Mouse (Mus musculus) layer of hippocampus, postnatal 10 days (tissue): Measurements from ENCODE around the gene Eml1. TPM values are rescaled to one million over a fixed set of nuclear protein-coding genes. Genes with fewer than 3 reads are reported as not detected.
"Not testable (repeated sequence)": the region's sequence is repeated elsewhere in the genome, so short reads cannot be mapped to it uniquely, and the experiment has no call there.

Experiments
- DNase-seq, 2 experiments: peaks; one replicate each; pipeline ENCODE4 v3.0.0; 2021; ENCODE audit warnings: low spot score in 2 of 2
- total RNA-seq, 2 experiments: library from RNA; stranded (reverse); gene quantifications; 2 replicates each; pipeline ENCODE4 v1.2.3; 2021

Gene Eml1
- total RNA-seq, 2 experiments from 2014 or later = 43.5 to 51.0 TPM

DNA sequence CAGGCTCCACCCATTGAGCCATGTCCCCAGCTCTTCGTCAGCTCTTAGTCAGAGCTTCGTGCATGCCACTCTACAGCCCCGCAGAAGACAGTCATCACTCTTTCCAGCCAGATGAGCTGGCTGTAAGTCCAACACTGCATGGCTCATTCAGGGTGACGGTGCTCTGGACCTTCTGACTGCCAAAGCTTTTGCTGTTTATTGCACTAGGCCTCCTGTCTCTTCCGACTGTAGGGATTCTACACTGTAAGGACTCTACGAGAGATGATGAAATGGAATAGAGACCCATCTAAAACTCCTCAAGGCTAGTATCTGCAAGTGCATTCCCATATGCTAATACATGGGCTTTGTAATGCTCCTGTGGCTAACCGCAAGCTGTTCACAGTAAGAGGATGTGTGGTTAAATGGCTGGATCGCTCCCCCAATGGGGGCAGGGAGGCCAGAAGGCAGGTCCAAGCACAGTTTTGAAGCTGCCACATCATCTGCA, 82.8 kb downstream of the Eml1 start:
- DNase-seq = no peak

DNA sequence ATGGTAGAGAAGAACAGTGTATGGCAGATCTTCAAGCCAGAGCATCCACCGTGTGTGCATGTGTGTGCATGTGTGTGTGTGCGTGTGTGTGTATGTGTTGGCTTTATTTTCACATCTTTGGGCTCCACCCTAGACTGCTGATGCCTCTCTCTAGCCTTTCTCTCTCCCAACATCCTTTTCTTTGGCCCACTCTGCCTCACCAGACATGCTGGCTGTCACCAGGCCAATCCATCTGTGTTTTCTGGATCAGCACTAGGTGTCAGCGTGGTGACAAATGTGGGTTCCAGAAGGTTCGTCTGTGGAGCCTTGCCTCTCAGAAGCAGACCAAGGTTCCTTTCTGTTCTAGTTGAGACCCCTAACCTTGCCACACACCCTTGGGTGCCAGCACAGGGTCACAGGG, 84.2 kb downstream of the Eml1 start:
- peak; percentile 68 to 72 for DNase-seq

DNA sequence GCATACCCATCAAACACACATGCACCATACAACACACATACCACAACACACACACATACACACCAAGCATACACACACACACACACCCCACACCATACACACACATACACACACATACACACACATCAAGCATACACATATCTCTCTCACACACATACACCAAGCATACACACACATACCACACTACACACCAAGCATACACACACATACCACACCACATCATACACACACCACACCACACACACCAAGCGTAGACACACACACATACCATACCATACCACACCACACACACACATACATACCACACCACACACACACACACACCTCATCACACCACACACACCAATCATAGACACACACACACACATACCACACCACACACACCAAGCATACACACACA, 102.1 kb downstream of the Eml1 start:
- no peak for DNase-seq

DNA sequence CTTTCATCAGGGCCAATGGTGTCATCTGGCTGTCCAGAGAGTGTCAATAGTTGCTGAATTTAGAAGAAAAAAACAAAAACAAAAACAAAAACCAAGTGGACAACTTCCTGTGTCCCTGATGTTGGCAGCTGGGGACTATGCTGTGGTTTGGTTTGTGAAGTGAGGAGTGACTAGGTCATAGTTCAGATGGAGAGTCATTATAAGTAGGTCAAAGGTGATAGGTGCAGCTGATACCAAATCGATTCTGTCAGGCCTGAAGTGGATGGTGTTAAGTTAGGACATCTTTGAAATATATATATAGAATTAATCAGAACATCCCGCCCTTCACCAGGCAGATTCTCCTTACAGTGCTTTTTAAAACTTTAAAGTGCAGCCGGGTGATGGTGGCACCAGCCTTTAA, 103.7 kb downstream of the Eml1 start:
- no peak for DNase-seq

DNA sequence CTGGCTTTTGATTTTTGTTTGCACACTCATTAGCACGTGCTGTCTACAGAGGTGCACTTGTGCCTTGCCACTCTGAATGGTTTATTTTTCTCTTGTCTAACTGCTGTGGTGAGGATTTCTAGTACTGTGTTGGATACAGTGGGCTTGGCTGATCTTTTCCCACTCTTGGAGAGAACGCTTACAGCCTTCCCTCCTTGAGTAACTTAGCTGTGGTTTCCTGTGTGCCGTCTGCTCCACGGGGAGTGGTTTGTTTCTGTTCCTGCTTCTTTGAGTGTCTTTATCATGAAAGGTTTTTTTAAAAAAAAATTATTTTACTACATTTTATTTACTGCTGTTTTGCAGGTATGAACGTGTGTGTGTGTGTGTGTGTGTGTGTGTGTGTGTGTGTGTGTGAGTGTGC, 108.0 kb downstream of the Eml1 start:
- DNase-seq = no peak

DNA sequence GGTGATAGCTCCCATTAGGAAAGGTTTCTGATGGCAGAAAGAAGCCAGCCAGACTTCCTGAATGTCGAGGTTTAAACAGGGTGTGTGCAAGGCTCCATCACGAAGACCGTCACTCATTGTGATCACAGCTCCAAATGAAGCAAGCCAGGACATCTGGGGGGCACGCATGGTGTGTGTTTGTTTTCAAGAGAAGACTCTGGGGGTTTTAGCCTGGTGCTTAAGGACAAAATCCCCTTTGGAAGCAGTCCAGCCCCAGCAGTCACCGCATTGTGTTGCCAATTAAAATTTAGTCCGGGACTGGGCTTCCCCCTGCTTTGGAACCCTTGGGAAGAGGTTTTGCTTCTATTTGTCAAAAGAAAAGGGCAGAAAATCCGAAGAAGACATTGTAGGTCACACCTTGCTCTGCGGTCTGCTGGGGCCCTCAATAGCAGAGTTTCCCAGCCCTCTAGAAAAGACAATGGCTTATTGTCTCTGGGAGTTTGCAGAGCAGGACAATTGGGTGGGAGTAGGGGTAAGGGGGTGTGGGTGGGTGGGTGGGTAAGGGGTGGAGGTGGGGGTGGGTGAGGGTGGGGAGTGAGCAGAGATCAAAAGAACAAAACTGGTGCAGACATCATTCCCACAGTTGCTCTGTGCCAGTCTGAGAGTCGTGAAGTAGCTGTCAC, 110.1 kb downstream of the Eml1 start:
- no peak for DNase-seq

DNA sequence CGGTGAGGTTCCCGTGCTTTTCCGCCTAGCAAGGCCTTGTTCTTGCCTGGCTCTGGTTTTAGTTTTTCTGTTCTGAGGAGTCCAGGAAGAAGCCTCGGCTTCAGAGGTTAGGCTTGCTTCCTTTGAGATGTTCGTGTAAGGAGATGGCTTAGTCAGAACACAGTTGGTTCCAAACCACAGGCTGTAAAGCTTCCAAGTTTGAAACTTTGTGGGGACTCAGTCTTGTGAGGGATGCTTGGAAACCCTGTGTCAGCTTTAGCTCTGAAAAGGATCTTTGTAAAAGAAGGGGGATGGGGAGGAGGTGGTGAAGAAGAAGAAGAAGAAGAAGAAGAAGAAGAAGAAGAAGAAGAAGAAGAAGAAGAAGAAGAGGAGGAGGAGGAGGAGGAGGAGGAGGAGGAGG, 118.3 kb downstream of the Eml1 start:
- DNase-seq = no peak

DNA sequence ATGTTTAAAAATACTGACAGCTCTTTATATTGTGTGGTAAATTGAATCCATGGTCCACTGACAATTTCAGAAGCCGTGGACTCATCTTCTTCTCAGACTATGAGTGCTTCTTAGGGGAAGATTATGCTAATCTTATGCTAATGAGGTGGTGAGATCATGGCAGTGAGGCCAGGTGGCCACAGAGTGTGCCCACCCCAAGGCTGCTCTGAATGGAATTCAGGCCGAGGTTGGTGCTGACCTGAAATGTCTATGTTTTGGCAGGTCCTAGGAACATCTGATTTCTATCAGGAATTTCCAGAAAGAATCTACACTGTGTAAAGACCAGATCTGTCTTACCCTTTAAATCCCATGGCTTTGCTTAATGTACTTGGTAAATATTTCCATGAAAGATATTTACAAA, 119.0 kb downstream of the Eml1 start:
- no peak for DNase-seq

DNA sequence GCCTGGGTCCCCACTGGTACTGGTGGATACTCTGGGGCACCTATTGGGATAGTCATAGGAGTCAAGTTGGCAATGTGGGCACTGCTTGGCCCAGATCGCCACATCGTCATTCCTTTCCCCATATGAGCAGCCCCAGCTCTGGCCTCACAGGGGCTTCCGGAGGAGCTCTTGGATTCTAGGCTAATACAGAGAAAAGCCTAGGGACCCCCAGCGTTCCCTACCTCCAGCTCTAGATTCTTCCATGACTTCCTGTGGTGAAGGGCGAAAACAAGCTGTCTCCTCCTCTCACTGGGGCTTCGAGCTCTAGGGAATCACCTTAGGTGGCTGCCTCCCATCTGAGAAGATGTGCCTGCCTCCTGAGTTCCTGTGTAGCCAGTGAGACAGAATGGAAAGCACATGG, 119.6 kb downstream of the Eml1 start:
- DNase-seq = no peak

DNA sequence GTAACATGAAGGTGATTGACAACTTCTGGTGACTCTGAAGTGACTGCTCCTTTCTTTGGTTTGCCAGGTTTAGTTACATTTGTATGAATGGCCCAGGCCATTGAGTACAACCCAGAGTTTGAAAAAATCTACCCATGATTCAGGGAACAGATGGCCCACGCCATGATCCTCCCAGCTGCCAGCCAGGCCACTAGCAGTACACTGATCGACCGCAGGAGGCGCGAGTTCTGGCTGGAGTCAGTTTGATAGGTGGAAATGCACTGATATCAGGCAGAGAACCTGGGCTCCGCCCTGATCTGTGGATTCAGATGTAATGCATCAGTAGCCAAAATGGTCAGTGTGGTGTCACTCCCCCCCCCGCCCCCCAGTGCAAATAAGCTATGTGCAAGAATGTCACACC, 120.2 kb downstream of the Eml1 start:
- DNase-seq = no peak

DNA sequence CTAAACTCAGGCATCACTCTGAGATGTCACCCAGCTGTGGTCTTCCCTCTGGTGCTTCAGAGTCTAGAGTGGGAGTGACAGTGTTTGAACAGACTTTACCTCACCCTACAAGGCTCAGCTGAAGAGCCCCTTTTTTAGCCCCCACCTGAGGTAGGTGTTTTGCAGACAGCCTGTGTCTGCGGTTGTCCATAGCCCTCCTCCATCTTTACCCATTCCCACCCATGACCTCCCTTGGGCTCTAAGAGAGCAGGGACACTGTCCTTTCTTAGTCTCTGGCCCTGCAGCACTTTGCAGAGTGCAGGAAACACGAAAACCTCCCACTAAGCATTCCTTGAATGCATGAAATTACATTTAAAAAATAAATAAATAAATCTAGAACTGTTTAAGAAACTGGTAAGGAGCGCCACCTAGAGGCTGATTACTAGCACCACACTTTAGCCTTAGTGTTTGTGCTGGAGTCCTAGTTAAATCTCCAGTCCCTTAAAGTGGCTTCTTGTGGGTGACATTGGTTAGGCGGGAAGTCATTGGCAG, 123.3 kb downstream of the Eml1 start:
- peak; percentile 48 to 63 for DNase-seq

DNA sequence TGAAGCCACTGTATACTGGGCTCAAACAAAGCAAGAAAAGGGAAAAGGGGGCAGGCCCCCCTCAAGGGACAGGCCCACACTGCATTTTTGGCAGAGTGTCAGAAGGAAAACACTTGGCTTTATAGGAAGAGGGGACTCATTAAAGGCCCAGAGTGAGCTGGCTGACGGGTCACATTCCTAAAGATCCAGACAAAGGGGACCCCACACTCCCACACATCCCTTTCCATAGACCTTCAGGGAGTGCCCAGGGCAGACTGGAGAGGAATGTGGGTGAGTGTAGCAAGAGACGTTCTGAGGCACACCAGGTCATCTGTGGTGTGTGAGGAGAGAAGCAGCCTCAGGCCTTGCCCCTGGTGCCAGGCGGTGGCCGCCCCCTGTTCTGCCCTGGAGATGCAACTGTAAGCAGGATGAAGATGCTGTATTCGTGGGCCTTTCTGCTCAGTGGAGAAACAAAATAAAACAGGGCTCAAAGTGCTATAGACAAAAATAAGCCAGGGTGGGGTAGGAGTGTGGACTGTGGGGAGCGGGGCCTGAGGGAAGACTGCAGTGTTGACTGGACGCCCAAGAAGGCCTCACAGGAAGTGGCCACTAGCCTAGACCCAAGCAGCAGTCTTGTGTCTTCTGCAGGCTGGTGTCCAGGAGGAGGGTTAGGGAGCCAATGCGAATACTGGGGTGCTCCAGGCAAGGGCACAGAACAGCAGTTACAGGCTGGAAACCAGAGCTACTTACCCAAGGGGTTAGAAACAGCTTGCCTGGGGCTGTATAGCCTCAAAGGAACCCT, 124.9 kb downstream of the Eml1 start:
- no peak for DNase-seq

DNA sequence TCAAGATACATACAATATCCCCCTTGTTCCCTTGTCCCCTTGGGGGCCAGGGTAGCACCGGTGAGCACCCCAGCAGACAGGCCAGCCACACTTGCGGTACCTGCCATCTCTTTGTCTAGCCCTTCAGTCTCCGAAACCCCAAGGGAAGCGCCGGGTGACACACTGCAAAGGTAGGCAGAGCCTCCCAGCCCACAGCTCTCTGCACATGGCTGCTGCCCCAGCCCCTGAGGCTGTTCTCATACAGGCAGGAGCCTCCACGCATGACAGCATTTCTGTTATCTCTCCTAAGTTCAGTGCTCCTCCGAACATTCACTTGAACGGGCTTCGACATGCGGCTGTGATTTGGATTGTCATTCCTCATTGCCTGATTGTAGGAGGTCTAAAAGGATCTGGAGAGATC, 132.3 kb downstream of the Eml1 start:
- DNase-seq = no peak

DNA sequence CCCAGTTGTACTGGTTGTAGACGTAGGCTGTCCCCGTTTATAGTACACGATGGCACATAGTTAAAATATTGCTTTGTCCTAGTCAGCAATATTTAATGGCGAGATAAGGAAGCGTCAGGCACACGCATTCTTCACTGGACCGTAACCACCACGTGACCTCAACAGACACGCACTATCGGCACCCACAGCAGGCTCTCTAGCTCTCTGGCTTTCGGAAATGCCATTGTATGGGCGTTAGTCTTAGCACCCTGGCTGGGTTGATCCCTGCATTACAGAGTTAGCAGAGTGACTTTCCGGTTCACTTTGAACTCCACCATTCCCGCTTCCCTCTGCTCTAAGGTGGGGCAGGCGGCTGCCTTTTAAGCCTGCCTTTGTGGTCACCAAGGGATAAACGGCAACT, 132.8 kb downstream of the Eml1 start:
- DNase-seq = no peak

DNA sequence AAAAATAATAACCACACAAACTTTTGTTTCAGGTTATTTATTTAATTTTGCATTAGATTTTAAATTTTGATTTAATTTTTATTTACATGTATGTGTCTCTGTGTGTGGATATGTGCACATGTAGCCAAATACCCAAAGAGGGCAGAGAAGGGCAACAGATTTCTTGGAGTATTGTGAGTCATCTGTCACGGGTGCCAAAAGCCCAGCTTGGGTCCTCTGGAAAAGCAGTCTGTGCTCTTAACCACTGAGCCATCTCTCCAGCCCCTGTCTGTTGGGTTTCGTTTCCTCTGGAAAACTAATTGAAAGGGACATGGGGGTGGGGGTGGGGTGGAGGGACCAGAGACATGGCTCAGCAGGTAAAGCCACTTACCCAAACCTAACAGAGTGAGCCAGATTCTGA, 135.1 kb downstream of the Eml1 start:
- no peak for DNase-seq

DNA sequence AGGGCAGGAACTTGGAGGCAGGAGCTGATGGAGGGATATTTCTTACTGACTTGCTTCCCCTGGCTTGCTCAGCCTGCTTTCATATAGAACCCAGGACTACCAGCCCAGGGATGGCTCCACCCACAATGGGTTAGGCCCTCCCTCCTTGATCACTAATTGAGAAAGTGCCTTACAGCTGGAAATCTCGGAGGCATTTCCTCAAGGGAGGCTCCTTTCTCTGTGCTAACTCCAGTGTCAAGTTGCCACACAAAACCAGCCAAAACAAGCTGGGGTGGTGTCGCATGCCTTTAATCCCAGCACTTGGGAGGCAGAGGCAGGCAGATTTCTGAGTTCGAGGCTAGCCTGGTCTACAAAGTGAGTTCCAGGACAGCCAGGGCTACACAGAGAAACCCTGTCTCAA, 136.3 kb downstream of the Eml1 start:
- DNase-seq = not testable (repeated sequence)

DNA sequence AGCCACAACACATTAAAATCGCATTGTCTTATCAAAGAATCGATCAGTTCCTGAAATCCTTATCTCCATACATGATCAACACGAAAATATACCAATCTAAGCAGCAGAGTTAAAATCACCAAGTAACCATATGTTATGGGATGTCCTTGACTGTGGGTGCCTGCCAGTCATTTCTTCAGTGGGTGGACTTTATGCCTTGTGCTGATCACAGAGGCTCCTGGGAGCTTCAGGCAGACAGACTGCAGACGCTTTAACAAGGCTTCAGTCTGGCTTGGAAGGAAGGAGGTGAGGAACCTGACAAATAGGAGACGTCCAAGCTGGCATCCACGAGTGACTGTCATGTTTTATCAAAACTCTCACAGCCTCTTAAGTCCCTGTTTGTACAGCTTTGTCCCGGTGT, 139.8 kb downstream of the Eml1 start:
- DNase-seq = no peak

DNA sequence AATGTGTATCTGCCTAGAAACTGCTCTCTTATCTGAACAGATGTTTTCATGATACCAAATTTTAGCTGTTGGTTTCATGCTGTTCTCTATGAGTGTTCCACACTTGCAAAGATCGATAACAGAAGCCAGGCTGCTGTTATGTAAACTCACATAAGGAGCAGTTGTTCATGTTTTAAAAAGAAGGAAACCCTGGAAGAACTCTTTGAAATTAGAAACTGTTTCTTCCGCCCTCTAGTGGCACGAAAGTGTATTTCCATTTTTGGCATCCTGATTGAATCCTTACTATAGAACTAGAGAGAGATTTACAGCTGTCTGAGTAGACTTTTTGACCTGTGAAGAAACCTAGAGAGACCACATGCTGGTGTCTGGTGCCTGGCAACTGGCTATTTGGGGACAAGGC, 140.3 kb downstream of the Eml1 start:
- DNase-seq = peak; percentile 30 to 49

DNA sequence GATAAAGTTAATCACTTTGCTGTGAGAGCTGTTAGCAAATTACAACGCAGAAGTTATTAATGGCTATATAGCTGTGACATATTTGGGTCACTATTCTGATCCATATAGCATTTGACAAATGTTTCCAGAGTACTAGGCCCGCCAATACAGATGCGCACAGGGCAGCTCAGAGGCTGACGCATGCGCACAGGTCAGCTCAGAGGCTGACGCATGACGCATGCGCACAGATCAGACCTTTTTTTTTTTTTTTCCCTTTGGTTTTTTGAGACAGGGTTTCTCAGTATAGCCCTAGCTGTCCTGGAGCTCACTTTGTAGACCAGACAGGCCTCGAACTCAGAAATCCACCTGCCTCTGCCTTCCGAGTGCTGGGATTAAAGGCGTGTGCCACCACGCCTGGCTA, 144.7 kb downstream of the Eml1 start:
- DNase-seq = no peak

DNA sequence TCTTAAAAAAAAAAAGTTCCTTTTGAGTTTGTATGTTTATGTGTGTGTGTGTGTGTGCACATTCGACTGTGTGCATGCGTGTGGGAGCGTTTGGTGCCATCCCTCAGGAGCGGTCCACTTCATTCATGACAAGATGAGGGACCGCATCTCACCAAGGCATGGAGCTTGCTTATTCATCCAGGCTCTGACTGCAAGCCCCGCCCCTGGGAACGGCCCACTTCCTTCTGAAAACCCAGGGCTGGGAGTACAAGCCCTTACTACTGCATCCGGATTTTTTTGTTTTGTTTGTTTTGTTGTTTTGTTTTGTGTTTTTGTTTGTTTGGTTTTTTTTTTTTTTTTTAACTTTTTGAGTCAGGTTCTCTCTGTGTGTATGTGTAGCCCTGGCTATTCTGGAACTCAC, 148.6 kb downstream of the Eml1 start:
- no peak for DNase-seq

DNA sequence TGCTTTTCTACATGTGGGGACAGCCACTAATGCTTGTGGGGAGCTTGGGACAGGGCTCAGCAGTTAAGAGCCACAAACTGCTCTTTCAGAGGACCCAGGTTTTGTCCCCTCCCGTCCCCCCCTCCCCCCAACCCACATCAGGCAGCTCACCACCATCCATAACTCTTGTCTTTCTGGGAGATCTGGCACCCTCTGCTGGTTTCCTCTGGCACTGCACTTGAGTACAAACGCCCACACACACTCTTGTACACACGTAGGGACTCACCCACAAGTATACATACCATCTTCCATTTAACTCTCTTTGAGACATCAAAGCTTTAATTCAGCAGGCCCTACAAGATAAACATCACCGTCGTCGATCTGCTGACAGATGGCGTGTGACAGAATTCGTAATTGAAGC, 158.5 kb downstream of the Eml1 start:
- DNase-seq = peak; percentile 69 to 74

DNA sequence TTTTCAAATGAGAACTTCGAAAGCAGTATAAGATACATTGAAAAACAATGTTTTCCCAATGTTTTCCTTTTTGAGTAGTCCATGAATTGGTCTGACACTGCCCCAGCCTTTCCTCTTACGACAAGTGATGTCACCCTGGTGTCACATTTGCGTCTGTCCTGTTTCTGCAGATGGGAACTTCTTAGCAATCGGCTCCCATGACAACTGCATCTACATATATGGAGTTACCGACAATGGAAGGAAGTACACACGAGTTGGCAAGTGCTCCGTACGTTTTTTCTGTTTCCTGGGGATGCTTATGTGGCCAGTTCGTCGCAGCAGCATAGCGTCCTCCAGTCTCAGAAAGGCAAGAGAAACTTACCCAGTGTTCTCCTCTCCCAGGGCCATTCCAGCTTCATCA, 163.7 kb downstream of the Eml1 start:
- no peak for DNase-seq

DNA sequence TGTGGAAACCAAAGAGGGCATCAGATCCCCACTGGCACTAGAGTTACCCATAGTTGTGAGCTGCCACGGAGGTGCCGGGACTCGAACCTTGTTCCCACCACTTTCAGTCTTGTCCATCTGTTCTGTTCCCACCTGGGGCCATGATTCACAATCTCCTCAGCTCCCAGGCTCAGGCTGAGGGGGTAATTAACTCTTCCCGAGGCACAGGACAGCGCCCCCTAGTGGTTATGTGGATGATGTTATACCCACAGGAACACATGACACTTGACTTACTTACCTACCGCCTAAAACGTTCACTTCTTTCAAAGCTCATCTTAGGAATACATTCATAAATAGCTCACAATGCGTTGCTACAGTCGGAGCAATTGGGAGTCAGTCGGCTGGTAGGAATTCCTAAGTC, 165.7 kb downstream of the Eml1 start:
- no peak for DNase-seq
